Comparison of ENCODE assay signal across 22 mouse cellular contexts in genomic region chr9:123814326-123814725, GRCm38 (mm10). TPM values are rescaled to one million over a fixed set of nuclear protein-coding genes. Genes with fewer than 3 reads are reported as not detected.
DNase-seq lines count a peak whose midpoint lies in the region; TF ChIP-seq lines count a peak whose summit lies in the region.
"Had no signal": no experiment of that assay in that cellular context is flagged by ENCODE, and none has a peak within 500 bp of the region (broad histone marks: within the 10 kb centered on the region; RNA-seq: fewer than 3 reads in every experiment).

No protein-coding gene starts in this region.

- H3K79me2 ChIP-seq in MEL (ENCODE audit: control insufficient read depth, insufficient read depth, low read length, poor library complexity), result no peaks in the 10 kb centered on the region

- no peak for TF ChIP-seq CTCF in MEL (IDR thresholded peaks at IDR 0.05 in 2 of 3, conservative IDR thresholded peaks at IDR 0.05 in 1 of 3; ENCODE audit: control insufficient read depth in 1 of 3, insufficient read depth in 1 of 3, low read depth in 2 of 3, low read length in 3 of 3, poor library complexity in 1 of 3, severe bottlenecking in 1 of 3)

- no peak for TF ChIP-seq POLR2A in MEL (IDR thresholded peaks at IDR 0.05; ENCODE audit: control insufficient read depth in 1 of 2, insufficient read depth in 1 of 2, low read depth in 1 of 2, low read length in 2 of 2, poor library complexity in 1 of 2)

- H3K9me3 ChIP-seq in MEL (replicated peaks; ENCODE audit: insufficient read depth, low read length), result no peaks in the 10 kb centered on the region
- H3K9me3 ChIP-seq: forebrain, embryonic 12.5 days; kidney, embryonic 15.5 days; limb, embryonic 10.5 days; liver, embryonic 12.5 days; lung, embryonic 15.5 days; midbrain, embryonic 12.5 days had no signal

- H3K36me3 ChIP-seq in MEL (ENCODE audit: control insufficient read depth in 1 of 2, insufficient read depth in 2 of 2, low read length in 2 of 2), result peaks cover 0 to 4% of the 10 kb centered on the region in 2 experiments; a peak in 2 of 4 replicates

- TF ChIP-seq EP300 in MEL (IDR thresholded peaks at IDR 0.05; ENCODE audit: low read depth in 1 of 2, low read length in 2 of 2), result no peak

- TF ChIP-seq RAD21 in MEL (IDR thresholded peaks at IDR 0.05; ENCODE audit: low read depth, low read length), result no peak

- H3K27me3 ChIP-seq in MEL (ENCODE audit: control insufficient read depth in 1 of 2, insufficient read depth in 2 of 2, low read length in 2 of 2), result no peaks in the 10 kb centered on the region
- H3K27me3 ChIP-seq: forebrain, embryonic 12.5 days; kidney, embryonic 15.5 days; liver, embryonic 12.5 days; lung, embryonic 15.5 days; midbrain, embryonic 12.5 days had no signal

- H3K4me1 ChIP-seq in MEL (ENCODE audit: control insufficient read depth in 1 of 2, insufficient read depth in 2 of 2, low read length in 2 of 2), result no peaks in the 10 kb centered on the region
- H3K4me1 ChIP-seq: forebrain, embryonic 12.5 days; kidney, embryonic 15.5 days; liver, embryonic 12.5 days; lung, embryonic 15.5 days; midbrain, embryonic 12.5 days had no signal

- no peak overlapping the region for H3K9ac ChIP-seq in MEL (ENCODE audit: control insufficient read depth, low read depth, low read length, poor library complexity, severe bottlenecking)
- H3K9ac ChIP-seq: forebrain, embryonic 12.5 days; hindbrain, embryonic 14.5 days; kidney, embryonic 15.5 days; liver, embryonic 12.5 days; lung, embryonic 15.5 days; midbrain, embryonic 12.5 days had no signal

- peak; percentile 25 to 39 for DNase-seq in spleen, postnatal 36 days (ENCODE audit: low spot score in 2 of 2)
- DNase-seq in spleen, postnatal 4 days (ENCODE audit: low spot score in 2 of 2), result no peak
- no peak for DNase-seq in MEL (ENCODE audit: low read depth, low spot score)
- peak; percentile 82 for DNase-seq in induced T-regulatory cell, adult 2 months (ENCODE audit: low read depth)
- DNase-seq in ovary, postnatal 14 days (ENCODE audit: low spot score), result no peak
- no peak for DNase-seq in ovary, postnatal 36 days (ENCODE audit: low spot score)
- DNase-seq in kidney, adult 9 months, result no peak
- DNase-seq: adrenal gland, postnatal 14 days; gastrocnemius, postnatal 14 days; kidney, postnatal 4 days; thymus, postnatal 14 days had no signal

- H3K4me3 ChIP-seq in MEL (ENCODE audit: control insufficient read depth in 1 of 2, insufficient read depth in 1 of 2, low read depth in 2 of 2, low read length in 2 of 2), result no peak overlapping the region
- H3K4me3 ChIP-seq: forebrain, embryonic 12.5 days; kidney, embryonic 15.5 days; left cerebral cortex, adult 2 months; limb, embryonic 10.5 days; liver, embryonic 12.5 days; lung, embryonic 15.5 days; midbrain, embryonic 12.5 days had no signal

- H3K27ac ChIP-seq in MEL (ENCODE audit: control insufficient read depth, low read depth, low read length), result no peak overlapping the region
- H3K27ac ChIP-seq: forebrain, embryonic 12.5 days; hindbrain, embryonic 14.5 days; kidney, embryonic 15.5 days; left cerebral cortex, adult 2 months; limb, embryonic 10.5 days; liver, embryonic 12.5 days; lung, embryonic 15.5 days; midbrain, embryonic 12.5 days had no signal

TF ChIP-seq in MEL, 35 proteins besides CTCF, POLR2A, EP300 and RAD21:
- TF ChIP-seq MAZ (IDR thresholded peaks at IDR 0.05; ENCODE audit: low read depth, low read length) (no peak), RCOR1 (IDR thresholded peaks at IDR 0.05; ENCODE audit: low read depth, low read length) (peak; percentile 8; the same call in 1 of the 2 replicates)

RNA-seq across cellular contexts. Expression of gene Cxcr6, which starts 8.1 kb away (rescaled TPM):
- total RNA-seq in MEL (2012; rRNA removed), result not detected in 2 replicates
- polyA plus RNA-seq in MEL (2012; ENCODE audit: insufficient read depth in 1 of 2, insufficient read length in 2 of 2, low read depth in 1 of 2, low replicate concordance in 2 of 2, missing spikeins in 1 of 2), result under 1 TPM in 1 of 2 experiments, not detected in 1; 0.04 TPM
- total RNA-seq: adrenal gland, postnatal 14 days; left cerebral cortex, adult 2 months had no signal
- polyA plus RNA-seq: embryonic facial prominence, embryonic 11.5 days had no signal

RNA-seq across cellular contexts. Expression of gene Fyco1, which starts 37.4 kb away (rescaled TPM):
- total RNA-seq in MEL (2012; rRNA removed), result 1.2 and 1.6 TPM in 2 replicates
- 1 to 10 TPM in 1 of 2 experiments, not detected in 1; 2.7 TPM for polyA plus RNA-seq in MEL (2012; ENCODE audit: insufficient read depth in 1 of 2, insufficient read length in 2 of 2, low read depth in 1 of 2, low replicate concordance in 2 of 2, missing spikeins in 1 of 2)

RNA-seq across cellular contexts. Expression of gene Xcr1, which starts 47.5 kb away (rescaled TPM):
- not detected in 2 replicates for total RNA-seq in MEL (2012; rRNA removed)
- under 1 TPM in 1 of 2 experiments, not detected in 1; 0.01 TPM for polyA plus RNA-seq in MEL (2012; ENCODE audit: insufficient read depth in 1 of 2, insufficient read length in 2 of 2, low read depth in 1 of 2, low replicate concordance in 2 of 2, missing spikeins in 1 of 2)
- total RNA-seq: gastrocnemius, postnatal 14 days; heart, adult 8-10 months; left cerebral cortex, adult 2 months had no signal
- polyA plus RNA-seq: embryonic facial prominence, embryonic 11.5 days; forebrain, embryonic 12.5 days; frontal cortex, adult 2 months; kidney, embryonic 15.5 days; limb, embryonic 10.5 days; liver, embryonic 12.5 days; lung, embryonic 15.5 days; midbrain, embryonic 12.5 days had no signal

Comparison
In these comparisons a context has a peak if more than half of its experiments do, and no peak if none do; other contexts are left out.
1. DNase-seq: peak in spleen, postnatal 36 days (2 of 2) and induced T-regulatory cell, adult 2 months (single experiment); none in spleen, postnatal 4 days (0 of 2), MEL (single experiment), ovary, postnatal 14 days (single experiment), ovary, postnatal 36 days (single experiment) and kidney, adult 9 months (single experiment).